Mouse (Mus musculus): Measurements from ENCODE around the gene Oma1.

DNA sequence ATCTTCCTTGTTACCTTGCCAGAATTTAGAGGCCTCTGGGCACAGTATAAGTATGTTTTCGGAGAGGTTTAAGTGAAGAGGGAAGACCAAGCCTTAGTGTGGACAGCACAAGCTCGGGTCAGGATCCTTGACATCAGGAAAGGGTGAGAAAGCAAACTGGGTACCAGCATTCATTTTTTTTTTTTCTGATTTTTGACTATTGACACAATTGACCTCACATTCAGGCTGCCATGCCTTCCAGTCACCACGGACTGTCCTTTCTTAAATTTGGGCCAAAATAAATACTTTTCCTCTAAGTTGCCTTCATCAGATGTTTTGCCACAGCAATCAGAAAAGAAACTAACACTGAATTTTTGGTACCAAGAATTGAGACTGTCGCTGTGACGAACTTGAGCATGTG, 68.6 kb downstream of the Oma1 start:
- TF ChIP-seq POLR2A (IDR thresholded peaks at IDR 0.05; ENCODE audit: extremely low read depth, insufficient read depth, low read length): no peak
- no peak for TF ChIP-seq CTCF (IDR thresholded peaks at IDR 0.05; ENCODE audit: low read depth, low read length)
